Mouse (Mus musculus) liver, embryonic 14.5 days (tissue): Measurements from ENCODE around the gene Ptprn2. TPM values are rescaled to one million over a fixed set of nuclear protein-coding genes. Genes with fewer than 3 reads are reported as not detected.

Experiments
- ATAC-seq: fragments of 200-750 bp; cut with Nextera tagmentation; 2 replicates; pipeline ENCODE4 v1.8.0; 2017; ENCODE audit warnings: moderate number of reproducible peaks, mild to moderate bottlenecking, moderate library complexity; ENCODE audit not compliant: insufficient read depth
- DNase-seq, 3 experiments: peaks; one replicate each; pipeline ENCODE4 v3.0.0-alpha.2; 2012 to 2013; ENCODE audit warnings: low read depth in 3 of 3, low spot score in 3 of 3
- H3K27ac ChIP-seq: fragments of 300-500 bp; sonication (generic); 2 replicates; pipeline ENCODE4 v1.5.1; 2014; ENCODE audit warnings: moderate library complexity, mild to moderate bottlenecking, control low read depth, inconsistent platforms
- H3K27me3 ChIP-seq: fragments of 300-500 bp; sonication (generic); 2 replicates; pipeline ENCODE4 v1.6.1; 2014; ENCODE audit warnings: mild to moderate bottlenecking, low read length, moderate library complexity; ENCODE audit not compliant: control insufficient read depth, insufficient read depth
- H3K36me3 ChIP-seq: fragments of 300-500 bp; sonication (generic); replicated peaks from 2 replicates; pipeline ENCODE4 v1.6.1; 2014; ENCODE audit warnings: low read depth; ENCODE audit not compliant: control insufficient read depth, insufficient read depth
- H3K4me1 ChIP-seq, 2 experiments: fragments of 200-500 bp in 1 of 2; fragments of 300-500 bp in 1 of 2; sonication (generic) in 1 of 2; replicated peaks; 2 replicates each; pipeline ENCODE4 v1.6.1; 2012 to 2014; ENCODE audit warnings: antibody characterized with exemption in 1 of 2, inconsistent platforms in 1 of 2, low read length in 1 of 2; ENCODE audit not compliant: control insufficient read depth in 2 of 2, insufficient read depth in 2 of 2
- H3K4me2 ChIP-seq: fragments of 300-500 bp; sonication (generic); 2 replicates; pipeline ENCODE4 v1.6.1; 2014; ENCODE audit warnings: low read depth, mild to moderate bottlenecking, control low read depth, moderate library complexity
- H3K4me3 ChIP-seq, 2 experiments: fragments of 200-500 bp in 1 of 2; fragments of 300-500 bp in 1 of 2; sonication (generic) in 1 of 2; 2 replicates each; pipeline ENCODE4 v1.5.1; 2012 to 2014; ENCODE audit warnings: low read depth in 2 of 2, low read length in 2 of 2, mild to moderate bottlenecking in 2 of 2, control low read depth in 1 of 2, inconsistent platforms in 1 of 2, moderate library complexity in 1 of 2; ENCODE audit not compliant: insufficient read depth in 1 of 2
- H3K9ac ChIP-seq: fragments of 300-500 bp; sonication (generic); replicated peaks from 2 replicates; pipeline ENCODE4 v1.6.1; 2014; ENCODE audit warnings: mild to moderate bottlenecking, control low read depth, moderate library complexity
- H3K9me3 ChIP-seq: fragments of 300-500 bp; sonication (generic); 2 replicates; pipeline ENCODE4 v1.6.1; 2016; ENCODE audit warnings: low read length, mixed read lengths; ENCODE audit not compliant: control insufficient read depth
- CTCF ChIP-seq: IDR thresholded peaks from 2 replicates; pipeline ENCODE4 v1.5.1; 2016; ENCODE audit warnings: antibody characterized with exemption, low read depth, control low read depth
- EP300 ChIP-seq: IDR thresholded peaks from 2 replicates; pipeline ENCODE4 v1.6.1; 2016; ENCODE audit warnings: antibody characterized with exemption, low read depth
- WGBS: fragments of 180-500 bp; shearing (Covaris S2); extraction: QIAGEN DNeasy Blood & Tissue Kit; methylation state at CpG from one replicate; pipeline ENCODE4 v1.1.7; 2014; ENCODE audit not compliant: insufficient replicate concordance; 5-methylcytosine and 5-hydroxymethylcytosine counted together
- polyA plus RNA-seq, 2 experiments: library from polyadenylated mRNA; depleted of rRNA in 1 of 2; stranded (reverse) in 1 of 2; unstranded in 1 of 2; fragments of >200 nt; fragmentation: Nextera tagmentation in 1 of 2; extraction: Ambion mirVana in 1 of 2; gene quantifications; 2 replicates each; pipeline versions ENCODE4 v1.2.1 to v1.2.3; 2012 to 2014

Ptprn2 gene
- polyA plus RNA-seq, 2 experiments = 0.04 TPM; not detected in 1

DNA sequence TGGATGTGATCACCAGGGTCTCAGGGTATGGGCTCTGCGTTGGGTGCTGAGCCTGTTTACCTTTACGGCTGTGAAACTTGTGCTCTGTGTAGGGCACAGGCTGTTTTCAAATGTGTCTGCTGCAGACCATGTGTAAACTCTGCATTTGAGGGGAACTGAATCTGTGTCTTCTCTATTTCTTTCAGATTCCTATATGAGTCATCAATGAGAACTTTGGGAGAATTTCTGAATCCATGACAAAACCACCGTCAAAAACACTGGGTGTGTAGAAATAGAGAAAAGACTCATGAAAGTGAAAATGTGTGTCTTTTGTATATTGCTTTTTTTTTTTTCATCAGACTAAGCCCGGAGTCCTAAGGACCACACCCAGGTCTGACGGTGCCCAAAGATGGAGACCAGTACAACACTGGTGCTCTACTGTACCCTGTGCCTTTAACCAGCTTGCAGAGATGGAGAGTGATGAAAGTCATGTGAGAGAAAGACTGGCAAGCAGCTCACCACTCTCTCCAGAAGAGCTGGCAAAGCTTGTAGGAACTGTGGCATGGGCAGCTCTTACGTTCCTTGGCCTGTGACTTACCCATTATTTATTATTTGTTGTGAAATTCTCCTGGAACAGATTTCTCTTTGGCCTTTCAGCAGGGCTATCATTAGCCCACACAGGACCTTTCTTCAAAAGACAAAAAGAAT is 25.0 kb upstream of the Ptprn2 start:
- Histone ChIP-seq H3K9me3 (no peaks in the 10 kb centered on the region), H3K4me1 (no peaks in the 10 kb centered on the region), H3K27ac (no peak overlapping the region), H3K36me3 (peaks cover 45% of the 10 kb centered on the region), H3K9ac (no peak overlapping the region), H3K4me3 (no peak overlapping the region), H3K27me3 (no peaks in the 10 kb centered on the region), H3K4me2 (no peak overlapping the region)
- ATAC-seq (no peak), DNase-seq (no peak)
- WGBS = 88% methylated on average over 6 of the region's 6 CpGs
- TF ChIP-seq CTCF = no peak
- no peak for TF ChIP-seq EP300

- Histone ChIP-seq H3K36me3 (peaks cover 9% of the 10 kb centered on the region), H3K9ac (no peak overlapping the region), H3K4me3 (no peak overlapping the region), H3K4me2 (no peak overlapping the region), H3K9me3 (no peaks in the 10 kb centered on the region), H3K27ac (no peak overlapping the region), H3K4me1 (no peaks in the 10 kb centered on the region), H3K27me3 (no peaks in the 10 kb centered on the region)
- TF ChIP-seq CTCF = no peak
- no peak for TF ChIP-seq EP300
- DNase-seq = no peak
- no peak for ATAC-seq
- 58% methylated on average over 5 of the region's 5 CpGs for WGBS
Observed at GRCm38 (mm10) chr12:116467030-116467429, 18.5 kb upstream of the Ptprn2 start.

- no peaks in the 10 kb centered on the region for H3K9me3 ChIP-seq
- no peaks in the 10 kb centered on the region for H3K4me1 ChIP-seq
- TF ChIP-seq CTCF (no peak), EP300 (no peak)
- no peaks in the 10 kb centered on the region for H3K27me3 ChIP-seq
- no peak for DNase-seq
- no peak overlapping the region for H3K9ac ChIP-seq
- WGBS = 69% methylated on average over 1 of the region's 1 CpGs
- no peak for ATAC-seq
- no peak overlapping the region for H3K4me3 ChIP-seq
- H3K4me2 ChIP-seq = no peak overlapping the region
- H3K36me3 ChIP-seq = peaks cover 7% of the 10 kb centered on the region
- H3K27ac ChIP-seq = no peak overlapping the region
Observed at GRCm38 (mm10) chr12:116468348-116468747, 17.2 kb upstream of the Ptprn2 start.

DNA sequence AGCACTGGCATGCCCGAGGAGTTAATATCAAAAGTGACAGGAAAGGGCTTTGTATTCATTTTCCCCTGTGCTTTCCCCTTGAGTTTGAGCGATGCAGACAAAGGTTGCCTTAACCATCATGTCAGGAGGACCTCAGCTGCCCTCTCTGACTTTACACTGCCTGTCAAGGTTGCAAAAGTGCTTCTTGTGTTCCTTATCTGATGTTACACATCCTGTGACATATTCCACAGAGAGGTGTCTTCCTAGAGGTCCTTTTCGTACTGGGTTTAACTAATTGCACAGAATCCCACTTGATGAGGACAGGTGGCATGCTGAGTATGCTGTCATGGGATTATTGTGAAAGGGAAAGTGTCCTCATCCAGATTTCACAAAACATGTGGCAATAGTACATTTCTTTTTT is 16.4 kb upstream of the Ptprn2 start:
- no peak for ATAC-seq
- no peaks in the 10 kb centered on the region for H3K9me3 ChIP-seq
- TF ChIP-seq CTCF (no peak), EP300 (no peak)
- no peaks in the 10 kb centered on the region for H3K4me1 ChIP-seq
- H3K27me3 ChIP-seq = no peaks in the 10 kb centered on the region
- peaks cover 7% of the 10 kb centered on the region for H3K36me3 ChIP-seq
- H3K4me3 ChIP-seq = no peak overlapping the region
- DNase-seq = no peak
- no peak overlapping the region for H3K4me2 ChIP-seq
- 68% methylated on average over 3 of the region's 3 CpGs for WGBS
- H3K9ac ChIP-seq = no peak overlapping the region
- no peak overlapping the region for H3K27ac ChIP-seq

DNA sequence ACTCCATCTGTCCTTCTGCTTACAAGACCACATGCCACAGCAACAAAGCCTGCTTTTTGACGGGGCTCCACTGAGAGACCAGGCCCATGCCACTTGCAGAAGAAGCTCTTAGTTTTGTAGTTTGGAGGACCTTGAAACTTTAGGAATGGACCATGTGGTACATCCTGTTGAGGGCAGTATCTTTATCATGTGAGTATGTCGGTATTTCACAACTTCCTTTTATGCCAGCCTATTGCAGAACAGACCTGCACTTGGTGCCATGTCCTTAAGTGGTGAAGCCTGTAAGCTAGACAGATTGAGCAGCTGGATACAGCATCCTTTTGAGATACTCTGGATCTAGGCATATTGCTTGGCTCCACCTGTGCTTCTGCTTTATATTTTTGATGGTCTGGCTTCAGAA is 12.3 kb upstream of the Ptprn2 start:
- no peak for ATAC-seq
- Histone ChIP-seq H3K4me1 (no peaks in the 10 kb centered on the region), H3K27ac (no peak overlapping the region), H3K9me3 (no peaks in the 10 kb centered on the region), H3K4me3 (no peak overlapping the region), H3K27me3 (no peaks in the 10 kb centered on the region), H3K36me3 (no peaks in the 10 kb centered on the region), H3K9ac (no peak overlapping the region), H3K4me2 (no peak overlapping the region)
- WGBS = 53% methylated on average over 2 of the region's 2 CpGs
- DNase-seq = no peak
- TF ChIP-seq CTCF (no peak), EP300 (no peak)
